Mouse (Mus musculus) common myeloid progenitor, adult 5-6 weeks (primary cell): ENCODE measurements around the gene Fez1. TPM values are rescaled to one million over a fixed set of nuclear protein-coding genes. Genes with fewer than 3 reads are reported as not detected.

ENCODE experiments used
- ATAC-seq: replicated peaks from 2 replicates; pipeline ENCODE4 v1.8.0; 2016; ENCODE audit warnings: low read depth, mild to moderate bottlenecking, moderate TSS enrichment, inconsistent platforms; ENCODE audit not compliant: poor library complexity, severe bottlenecking
- total RNA-seq: library from RNA; stranded (forward); fragments of 200-1000, 187-1606 nt; gene quantifications from 2 replicates; pipeline ENCODE4 v1.2.3, GENCODE M21; 2017

Gene Fez1
- total RNA-seq, 1 experiment from 2014 or later, result not detected

DNA sequence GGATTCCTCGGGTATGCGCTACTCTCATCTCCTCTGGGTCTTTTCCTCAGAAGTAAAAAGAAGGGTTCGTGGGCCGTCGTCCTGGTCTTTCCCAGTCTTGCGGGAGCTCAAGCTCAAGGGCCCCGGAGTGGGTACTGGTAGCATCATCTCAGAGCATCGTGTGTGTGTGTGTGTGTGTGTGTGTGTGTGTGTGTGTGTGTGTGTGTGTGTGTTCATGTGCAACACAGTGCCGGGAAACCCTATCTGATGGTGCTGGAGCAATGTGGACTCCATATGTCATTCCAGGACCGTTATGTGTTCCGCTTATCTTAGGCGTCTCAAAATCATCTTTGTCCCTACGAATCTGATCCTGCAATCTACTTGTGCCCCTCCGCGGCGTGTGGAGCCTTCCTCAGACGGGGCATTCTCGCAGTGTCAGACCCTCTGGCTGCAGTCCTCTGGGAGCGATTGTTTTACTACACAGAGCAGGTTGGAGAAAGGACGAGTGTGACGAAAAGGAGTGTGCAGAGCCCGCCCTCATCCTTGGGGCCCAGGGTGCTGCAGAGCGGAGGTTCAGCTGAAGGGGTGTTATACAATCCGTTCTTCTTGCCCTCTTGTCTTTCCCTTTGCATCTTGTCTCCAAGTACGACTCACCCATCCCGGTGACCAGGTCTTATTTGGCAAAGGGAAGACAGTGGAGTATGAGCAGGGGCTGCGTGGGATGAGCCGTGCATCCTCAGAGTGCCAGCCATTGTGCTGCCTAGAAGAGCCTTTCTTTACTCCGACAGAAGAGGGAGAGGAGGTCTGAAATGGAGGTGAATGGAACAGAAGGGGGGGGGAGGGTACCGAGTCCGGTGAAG lies 11.6 kb downstream of the Fez1 start:
- ATAC-seq, result no peak

DNA sequence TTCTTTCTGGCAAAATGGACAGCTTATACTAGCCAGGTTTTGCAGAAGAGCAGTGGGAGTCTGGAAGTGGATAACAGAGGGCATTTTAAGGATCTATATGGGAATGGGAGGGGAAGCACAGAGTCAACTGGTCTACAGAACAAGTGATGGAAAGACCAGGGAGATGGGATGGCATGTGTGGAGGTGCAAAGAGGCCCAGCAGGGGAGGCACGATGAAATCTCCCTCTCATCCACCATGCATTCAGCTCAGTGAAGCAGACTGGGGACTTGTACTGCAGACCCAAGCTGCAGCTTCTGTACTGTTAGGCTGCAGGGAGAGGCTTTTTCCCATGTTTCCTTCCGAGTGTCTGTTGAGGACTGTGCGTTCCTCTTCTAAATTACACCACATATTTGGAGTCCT lies 12.2 kb downstream of the Fez1 start:
- no peak for ATAC-seq

DNA sequence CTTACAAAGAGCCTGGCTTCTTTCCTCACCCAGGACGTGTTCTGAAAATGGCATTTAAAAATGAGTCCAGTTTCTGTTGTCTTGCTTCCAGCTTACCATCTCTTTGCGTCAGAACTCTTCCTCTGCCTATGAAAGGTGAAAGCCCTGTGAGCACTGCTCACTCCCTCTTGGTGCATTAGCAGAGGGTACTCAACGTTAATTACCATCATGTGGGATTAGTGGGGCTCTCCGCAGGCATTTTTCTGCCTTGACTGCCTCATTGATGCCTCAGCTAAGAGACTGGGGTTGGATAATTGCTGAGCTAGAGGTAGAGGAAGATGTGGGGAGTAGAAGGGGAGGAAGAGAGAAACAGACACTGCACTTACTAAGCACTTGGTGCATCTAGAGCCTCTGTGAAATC lies 24.7 kb downstream of the Fez1 start:
- no peak for ATAC-seq

DNA sequence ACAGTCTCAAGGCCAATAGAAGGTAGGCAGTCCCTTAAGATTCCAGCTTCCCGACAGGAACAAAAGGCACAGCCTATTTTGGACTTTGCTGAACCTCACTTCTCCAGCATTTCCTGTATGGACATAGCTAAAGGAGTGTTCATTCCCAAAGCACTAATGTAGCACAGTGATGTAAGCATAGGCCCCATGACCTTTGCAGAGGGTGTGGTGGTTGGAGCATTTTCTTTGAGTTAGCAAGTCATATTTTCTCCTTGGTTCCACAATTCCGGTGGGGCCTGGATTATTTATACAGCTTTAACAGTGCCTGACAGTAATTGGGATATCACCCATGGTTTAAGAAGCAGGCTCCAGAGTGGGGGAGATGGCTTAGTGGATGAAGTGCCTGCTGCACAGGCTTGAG lies 27.0 kb downstream of the Fez1 start:
- ATAC-seq, result no peak

DNA sequence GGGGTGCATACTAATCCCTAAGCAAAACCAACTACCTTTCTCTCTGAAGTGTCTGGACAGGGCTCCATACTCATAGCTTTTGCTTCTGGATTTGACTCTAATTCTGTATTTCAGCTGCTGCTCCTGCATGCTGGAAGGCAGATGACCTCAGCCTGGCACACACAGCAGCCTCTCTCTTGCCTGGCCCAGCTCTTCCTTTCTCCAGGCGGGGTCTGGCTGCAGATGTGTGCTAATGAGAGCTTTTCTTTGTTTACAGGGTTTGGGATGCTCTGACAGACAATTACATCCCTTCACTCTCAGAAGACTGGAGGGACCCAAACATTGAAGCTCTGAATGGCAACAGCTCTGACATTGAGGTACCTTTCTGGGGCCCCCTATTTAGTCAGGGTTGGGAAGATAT lies 28.4 kb downstream of the Fez1 start:
- no peak for ATAC-seq

DNA sequence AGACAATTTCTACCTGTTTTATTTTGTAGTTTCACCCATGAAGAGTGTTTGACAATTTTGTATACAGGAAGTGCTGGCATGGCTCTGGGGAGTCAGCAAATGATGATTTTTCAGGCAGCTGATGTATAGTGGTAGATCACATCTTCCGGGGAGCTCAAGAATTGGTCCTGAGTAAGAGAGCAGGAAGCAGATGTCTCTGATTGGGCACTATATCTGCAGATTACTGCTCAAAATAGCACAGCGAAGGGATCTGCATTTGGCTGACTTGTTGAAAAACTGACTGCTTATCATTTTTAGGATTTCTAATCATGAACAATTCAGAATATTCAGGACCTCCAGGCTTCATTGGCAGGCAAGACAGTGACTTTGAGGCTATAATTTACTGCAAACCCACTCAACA lies 30.5 kb downstream of the Fez1 start:
- no peak for ATAC-seq

DNA sequence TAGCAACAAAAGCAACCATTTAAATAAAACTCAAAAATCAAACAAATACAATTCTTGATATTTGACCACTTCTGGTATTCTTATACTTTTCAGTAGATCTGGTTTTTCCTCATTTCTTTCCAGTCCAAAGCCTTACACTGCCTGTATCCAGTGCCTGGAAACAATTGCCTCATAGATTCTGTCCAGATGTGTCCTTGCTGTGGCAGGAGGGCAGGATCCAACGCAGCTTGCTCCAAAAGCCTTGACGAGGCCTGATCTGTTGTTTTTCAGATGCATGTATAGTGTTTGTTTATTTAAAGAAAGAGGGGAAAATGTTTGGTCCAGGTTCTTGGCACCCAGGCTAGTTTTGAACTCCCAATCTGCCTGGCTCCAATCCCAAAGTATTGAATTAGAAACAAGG lies 34.7 kb downstream of the Fez1 start:
- no peak for ATAC-seq

DNA sequence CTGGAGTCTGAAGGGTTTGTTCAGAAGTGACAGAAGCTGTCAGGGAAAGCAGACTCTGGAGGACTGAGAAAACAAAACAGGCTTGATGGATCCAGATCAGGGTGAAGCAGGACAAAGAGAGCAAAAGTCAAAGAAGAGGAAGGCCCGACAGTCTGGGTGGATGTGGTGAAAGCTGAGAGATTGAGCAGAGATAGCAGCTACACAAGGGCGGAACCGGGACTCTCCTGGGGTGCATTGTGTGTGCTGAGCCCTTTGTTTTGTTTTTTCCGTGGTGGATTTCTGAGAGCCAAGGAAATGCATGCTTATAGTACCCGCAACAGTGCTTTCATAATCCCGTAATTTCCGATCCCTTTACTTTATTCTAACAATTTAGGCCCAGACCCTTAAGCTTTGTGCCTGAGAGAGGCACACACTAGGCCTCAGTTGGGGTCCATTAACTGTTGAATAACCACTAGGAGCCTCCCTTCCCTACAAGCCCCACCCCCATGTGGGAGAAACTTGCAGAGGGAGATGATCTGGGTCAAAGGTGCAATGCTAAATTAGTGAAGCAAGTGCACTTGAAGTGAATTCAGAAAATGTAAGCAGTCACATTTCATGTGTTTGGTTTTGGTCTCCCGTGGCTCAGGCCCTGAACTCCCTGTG lies 35.9 kb downstream of the Fez1 start:
- ATAC-seq, result 0 out of 2 replicates have a peak, but pooled peaks have one; percentile 45

DNA sequence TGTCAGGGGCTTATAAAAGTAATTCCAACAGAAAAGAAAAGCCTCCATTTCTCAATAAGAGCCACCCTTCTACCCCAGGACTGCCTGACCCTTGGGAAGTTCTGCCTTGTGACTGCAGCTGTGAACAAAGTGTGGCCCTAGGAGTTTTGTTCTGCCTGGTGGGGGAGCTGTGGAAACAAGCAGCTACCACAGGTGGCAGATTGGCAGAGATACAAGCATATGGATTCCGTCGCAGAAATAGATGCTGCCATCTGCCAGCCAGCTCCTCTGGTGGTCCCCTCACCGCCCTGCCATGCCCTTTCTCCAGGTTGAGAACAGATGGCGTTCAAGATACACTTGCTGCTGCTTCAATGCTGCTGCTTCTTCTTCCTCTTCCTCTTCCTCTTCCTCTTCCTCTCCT lies 37.0 kb downstream of the Fez1 start:
- ATAC-seq, result no peak

DNA sequence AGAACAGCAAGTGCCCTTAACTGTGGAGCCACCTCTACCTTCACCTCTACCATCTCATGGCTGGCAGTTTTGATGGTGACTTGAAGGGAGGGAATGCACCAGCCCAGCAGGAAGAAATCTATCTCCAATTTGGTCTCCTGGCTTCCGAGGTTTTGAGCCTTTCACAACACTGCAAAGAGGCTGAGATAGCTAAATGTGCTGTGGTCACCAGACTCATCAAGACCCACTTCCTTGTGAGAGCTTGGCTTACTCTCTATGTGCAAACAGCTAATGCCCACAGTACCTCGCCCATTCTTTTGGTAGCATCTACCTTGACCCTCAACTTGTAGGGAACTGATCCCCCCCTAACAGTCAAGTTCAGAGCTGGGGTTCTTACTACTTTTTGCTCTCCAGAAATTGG lies 40.9 kb downstream of the Fez1 start:
- no peak for ATAC-seq

DNA sequence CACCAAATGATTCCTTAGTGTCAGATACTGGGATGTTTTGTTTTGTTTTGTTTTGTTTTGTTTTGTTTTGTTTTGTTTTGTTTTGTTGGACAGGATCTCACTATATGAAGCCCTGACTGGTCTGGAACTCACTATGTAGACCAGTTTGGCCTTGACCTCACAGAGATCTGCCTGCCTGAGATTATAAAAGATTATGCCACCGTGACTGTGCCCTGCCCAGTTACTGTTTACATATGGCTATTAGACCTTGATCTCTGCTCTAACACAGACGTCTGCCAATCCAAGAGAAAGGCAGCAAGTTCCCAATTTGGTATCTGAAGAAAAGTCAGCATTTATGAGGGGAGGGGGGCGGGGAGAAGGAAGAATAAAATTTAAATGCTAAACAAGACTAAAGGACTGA lies 42.0 kb downstream of the Fez1 start:
- ATAC-seq, result no peak

DNA sequence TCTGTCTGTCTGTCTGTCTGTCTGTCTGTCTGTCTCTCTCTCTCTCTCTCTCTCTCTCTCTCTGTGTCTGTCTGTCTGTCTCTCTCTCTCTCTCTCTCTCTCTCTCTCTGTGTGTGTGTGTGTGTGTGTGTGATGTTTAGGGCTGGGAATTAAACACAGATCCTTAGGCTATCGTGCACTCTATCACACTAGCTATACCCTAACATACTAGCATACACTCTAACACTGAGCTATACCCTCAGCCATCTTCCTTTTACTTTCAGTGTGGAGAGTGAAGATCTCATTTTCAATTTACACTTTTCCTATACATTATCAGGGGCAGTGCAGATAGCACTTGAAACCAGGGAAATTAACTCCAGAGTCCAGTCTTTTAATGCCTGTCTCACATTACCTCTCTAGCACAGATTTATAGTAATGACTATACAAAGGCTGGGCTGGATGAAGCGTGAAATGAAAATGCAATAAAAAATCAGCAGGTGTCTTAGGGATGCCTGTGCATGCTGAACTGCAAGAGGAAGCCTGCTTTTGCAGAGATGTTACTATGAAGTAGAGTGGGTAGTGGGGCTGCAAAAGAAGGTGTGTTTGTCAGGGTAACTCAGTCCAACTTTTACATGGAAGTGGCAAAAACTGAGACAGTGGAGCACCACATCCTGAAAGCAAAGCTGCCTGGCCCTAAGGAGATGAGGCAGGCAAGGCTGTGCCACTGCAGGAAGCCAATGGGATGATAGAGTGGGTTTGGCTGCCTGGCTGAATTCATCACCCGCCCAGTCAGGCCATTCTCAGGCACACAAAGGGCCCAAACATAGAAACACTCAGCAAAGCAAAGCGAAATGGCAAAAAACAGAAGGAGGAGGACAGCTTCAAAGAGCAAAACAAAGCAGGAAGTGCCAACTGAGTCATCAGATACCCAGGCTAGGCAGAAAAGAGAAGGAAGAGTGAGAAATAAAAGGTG lies 43.5 kb downstream of the Fez1 start:
- no peak for ATAC-seq

DNA sequence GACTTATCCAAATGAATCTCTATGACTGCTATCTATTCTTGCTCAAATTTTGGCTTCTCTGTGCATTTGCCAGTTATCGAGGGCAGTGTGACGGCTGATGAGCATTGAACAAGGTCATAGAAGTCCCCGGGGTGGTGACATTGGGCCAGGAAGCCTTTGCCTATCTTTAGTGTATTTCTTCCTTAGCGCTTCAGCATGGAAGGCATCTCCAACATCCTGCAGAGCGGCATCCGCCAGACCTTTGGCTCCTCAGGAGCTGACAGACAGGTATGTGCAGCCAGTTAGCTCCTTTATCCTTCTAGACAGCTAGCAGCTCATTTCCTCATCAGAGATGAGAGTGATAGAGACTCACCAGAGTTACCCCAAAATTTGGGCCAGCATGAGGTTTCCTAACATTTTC lies 47.0 kb downstream of the Fez1 start:
- ATAC-seq, result no peak

DNA sequence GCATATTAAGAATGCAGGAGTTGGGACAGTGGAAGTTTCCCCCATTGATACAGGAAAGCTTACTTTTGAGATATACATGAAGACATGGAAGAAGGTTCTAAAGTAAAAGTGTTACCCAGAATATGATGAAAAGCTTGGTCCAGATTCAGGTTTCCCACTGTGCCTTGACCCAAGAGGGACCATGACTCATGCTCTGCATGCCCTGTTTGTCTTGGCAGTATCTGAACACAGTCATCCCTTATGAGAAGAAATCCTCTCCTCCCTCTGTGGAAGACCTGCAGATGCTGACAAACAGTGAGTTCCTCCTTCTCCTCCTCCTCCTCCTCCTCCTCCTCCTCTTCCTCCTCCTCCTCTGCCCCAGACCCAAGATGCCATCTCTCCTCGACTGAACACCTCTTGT lies 48.6 kb downstream of the Fez1 start:
- no peak for ATAC-seq

DNA sequence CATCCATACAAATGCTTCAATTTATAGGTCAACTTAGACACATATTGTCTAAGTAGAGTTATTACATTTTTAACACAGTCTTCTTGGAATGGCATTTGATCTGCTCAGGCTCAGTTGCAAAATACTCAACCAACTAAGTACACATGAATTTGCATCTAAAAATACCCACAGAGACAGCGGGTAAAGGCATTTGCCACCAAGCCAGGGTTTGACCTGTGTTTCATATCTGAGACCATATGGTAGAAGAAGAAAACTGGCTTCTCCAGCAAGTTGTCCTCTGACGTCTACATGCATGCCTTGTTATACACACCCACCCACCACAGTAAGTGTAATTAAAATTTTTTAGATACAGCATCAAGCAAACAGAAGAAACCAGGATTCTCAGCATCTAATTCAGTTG lies 52.1 kb downstream of the Fez1 start:
- no peak for ATAC-seq

DNA sequence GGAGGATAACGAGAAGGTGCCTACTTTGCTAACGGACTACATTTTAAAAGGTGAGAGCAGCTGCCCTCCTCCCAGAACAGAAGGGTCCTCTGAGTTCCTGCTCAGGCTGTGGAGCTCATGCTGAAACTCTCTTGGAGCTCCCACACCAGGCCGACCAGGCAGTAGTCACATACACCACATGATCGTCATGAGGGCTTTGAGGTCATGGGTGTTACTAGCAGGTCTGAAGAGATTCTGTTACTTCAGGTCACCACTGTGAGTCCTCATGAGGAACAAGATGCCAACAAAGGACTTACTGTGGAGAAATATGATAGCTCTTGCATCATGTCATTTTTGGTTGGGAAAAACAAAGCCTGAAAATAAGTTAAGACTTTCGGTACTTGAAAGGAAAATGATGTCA lies 54.6 kb downstream of the Fez1 start:
- no peak for ATAC-seq

DNA sequence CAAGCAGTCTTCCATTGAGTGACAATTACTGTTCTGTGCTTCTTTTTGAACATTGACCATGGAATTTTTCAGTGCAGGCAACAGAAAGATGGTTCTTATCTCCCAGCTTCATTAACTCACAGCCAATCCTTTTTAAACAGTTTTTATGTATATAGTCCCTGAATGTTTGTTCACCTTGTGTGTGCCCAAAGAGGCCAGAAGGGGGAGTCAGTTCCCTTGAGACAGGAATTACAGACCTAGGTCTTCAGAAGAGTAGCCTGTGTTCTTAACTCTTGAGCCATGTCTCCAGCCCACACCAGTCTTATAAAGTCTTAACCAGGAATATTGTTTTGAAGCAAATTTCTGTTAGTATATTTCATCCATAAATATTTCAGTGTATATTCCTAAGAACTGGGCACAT lies 55.1 kb downstream of the Fez1 start:
- ATAC-seq, result no peak

DNA sequence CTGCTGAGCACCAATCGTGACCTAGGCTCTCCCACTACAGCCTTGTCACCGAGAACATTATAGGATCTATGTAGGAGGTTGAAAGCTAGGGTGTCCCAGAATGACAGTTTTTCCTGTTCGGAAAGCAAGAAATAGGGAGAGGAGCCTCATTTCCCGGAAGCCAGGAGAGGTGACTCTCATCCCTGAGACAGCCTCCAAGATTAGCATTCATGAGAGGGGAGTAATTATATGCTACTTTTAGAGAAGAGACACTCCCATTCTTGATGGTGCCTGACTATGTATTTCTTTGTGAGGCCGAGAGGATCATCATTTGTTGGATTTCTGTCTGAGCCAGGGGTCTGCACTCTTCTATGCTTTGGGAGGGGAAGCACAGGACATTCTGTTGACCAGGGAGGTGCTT lies 60.0 kb downstream of the Fez1 start:
- no peak for ATAC-seq

DNA sequence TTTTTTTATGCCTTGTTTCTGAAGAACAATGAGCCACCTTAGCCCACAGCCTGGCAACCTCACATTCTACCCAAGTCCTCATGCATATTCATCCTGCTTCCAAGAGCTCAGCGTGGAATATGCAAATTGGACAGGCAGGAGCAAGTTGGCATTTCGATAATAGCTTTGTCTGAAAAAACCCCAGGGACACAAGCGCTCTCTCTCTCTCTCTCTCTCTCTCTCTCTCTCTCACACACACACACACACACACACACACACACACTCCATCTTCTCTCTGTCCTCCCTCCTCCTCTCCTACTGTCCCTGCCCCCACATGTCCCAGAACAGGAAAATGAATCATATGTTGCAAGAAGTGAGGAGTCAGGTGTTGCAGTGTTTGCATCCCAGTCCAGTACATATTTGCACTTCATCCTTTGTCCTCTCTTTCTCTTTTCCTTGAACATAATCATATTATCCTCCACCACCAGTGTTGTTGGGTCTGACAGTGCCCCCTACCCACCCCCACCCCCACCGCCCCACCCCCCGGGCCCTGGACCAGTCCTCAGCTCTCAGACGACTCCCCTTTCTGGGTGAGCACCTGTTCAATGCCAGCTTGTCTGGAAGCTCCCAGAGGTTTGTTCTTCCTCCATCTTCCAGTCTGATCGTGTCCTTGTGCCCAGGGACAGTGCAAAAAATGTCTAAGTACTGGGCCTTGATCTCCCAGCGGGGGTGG lies 60.5 kb downstream of the Fez1 start:
- no peak for ATAC-seq

DNA sequence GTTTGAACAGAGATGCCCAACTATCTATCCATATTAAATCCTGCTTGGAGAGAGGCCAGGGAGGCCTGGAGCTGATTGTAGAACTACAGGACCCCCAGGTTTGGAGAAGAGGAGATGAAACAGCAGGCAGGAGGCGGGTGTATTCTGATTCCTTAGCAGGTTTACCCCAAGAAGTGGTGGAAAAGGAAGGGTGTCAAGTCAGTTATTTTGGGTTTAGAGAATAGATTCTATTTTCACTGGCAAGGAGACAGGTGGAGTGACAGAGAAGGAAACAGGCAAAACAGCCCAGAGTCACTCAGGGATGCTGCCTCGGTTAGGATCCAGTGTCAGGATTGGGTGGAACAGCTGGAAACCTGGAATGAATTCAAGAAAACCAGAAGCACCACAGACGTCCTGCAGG lies 61.9 kb downstream of the Fez1 start:
- ATAC-seq, result no peak
